Mouse (Mus musculus): Measurements from ENCODE around the gene Mob3a.

Gene Mob3a

GRCm38 (mm10) chr10:80677942-80678436 is 23.8 kb downstream of the Mob3a start, which contains the start of gene Mknk2:
TSS of gene Mknk2 (minus strand) at chr10:80678112.
- DNase-seq (ENCODE audit: low read depth, low spot score): no peak

- no peak for DNase-seq (ENCODE audit: low read depth, low spot score)
Observed at GRCm38 (mm10) chr10:80677128-80677875, 24.5 kb downstream of the Mob3a start.

- peak; percentile 100 for DNase-seq (ENCODE audit: low read depth, low spot score)
Observed at GRCm38 (mm10) chr10:80676198-80676928, 25.4 kb downstream of the Mob3a start.

GRCm38 (mm10) chr10:80675405-80676197 is 26.2 kb downstream of the Mob3a start:
- DNase-seq (ENCODE audit: low read depth, low spot score): peak; percentile 20

- no peak for DNase-seq (ENCODE audit: low read depth, low spot score)
Observed at GRCm38 (mm10) chr10:80674851-80675404, 26.8 kb downstream of the Mob3a start.

GRCm38 (mm10) chr10:80674161-80674711 is 27.5 kb downstream of the Mob3a start:
- no peak for DNase-seq (ENCODE audit: low read depth, low spot score)

- no peak for DNase-seq (ENCODE audit: low read depth, low spot score)
Observed at GRCm38 (mm10) chr10:80673690-80674089, 28.1 kb downstream of the Mob3a start.

GRCm38 (mm10) chr10:80671936-80672690 is 29.7 kb downstream of the Mob3a start:
- no peak for DNase-seq (ENCODE audit: low read depth, low spot score)

- no peak for DNase-seq (ENCODE audit: low read depth, low spot score)
Observed at GRCm38 (mm10) chr10:80671251-80671650, 30.5 kb downstream of the Mob3a start.

- DNase-seq (ENCODE audit: low read depth, low spot score): no peak
Observed at GRCm38 (mm10) chr10:80670531-80670930, 31.2 kb downstream of the Mob3a start.

- DNase-seq (ENCODE audit: low read depth, low spot score): no peak
Observed at GRCm38 (mm10) chr10:80669737-80670485, 31.9 kb downstream of the Mob3a start.

- DNase-seq (ENCODE audit: low read depth, low spot score): no peak
Observed at GRCm38 (mm10) chr10:80669018-80669417, 32.8 kb downstream of the Mob3a start.

GRCm38 (mm10) chr10:80668614-80669013 is 33.2 kb downstream of the Mob3a start:
- DNase-seq (ENCODE audit: low read depth, low spot score): no peak

GRCm38 (mm10) chr10:80666837-80667412 is 34.9 kb downstream of the Mob3a start:
- DNase-seq (ENCODE audit: low read depth, low spot score): no peak

GRCm38 (mm10) chr10:80665981-80666733 is 35.6 kb downstream of the Mob3a start:
- DNase-seq (ENCODE audit: low read depth, low spot score): no peak

- DNase-seq (ENCODE audit: low read depth, low spot score): no peak
Observed at GRCm38 (mm10) chr10:80665459-80665858, 36.3 kb downstream of the Mob3a start.

GRCm38 (mm10) chr10:80665016-80665380 is 36.8 kb downstream of the Mob3a start:
- DNase-seq (ENCODE audit: low read depth, low spot score): no peak

GRCm38 (mm10) chr10:80664197-80665015 is 37.4 kb downstream of the Mob3a start:
- no peak for DNase-seq (ENCODE audit: low read depth, low spot score)

Measured in forelimb bud, embryonic 11.5 days (tissue).